Mouse (Mus musculus): ENCODE results near the gene Med1. TPM values are rescaled to one million over a fixed set of nuclear protein-coding genes. Genes with fewer than 3 reads are reported as not detected.

The Med1 gene
- polyA plus RNA-seq, 1 experiment = 18.0 TPM

GRCm38 (mm10) chr11:98142545-98142944, 50.5 kb downstream of the Med1 start:
- Histone ChIP-seq H3ac (ENCODE audit: control insufficient read depth, insufficient read length, low read depth) (no peak overlapping the region), H3K4me3 (ENCODE audit: insufficient read depth, poor library complexity, severe bottlenecking) (no peak overlapping the region), H3K27me3 (ENCODE audit: control insufficient read depth, insufficient read depth, insufficient read length) (no peaks in the 10 kb centered on the region), H3K79me3 (ENCODE audit: low read depth) (no peaks in the 10 kb centered on the region), H3K36me3 (ENCODE audit: control insufficient read depth, insufficient read depth) (no peaks in the 10 kb centered on the region), H3K79me2 (ENCODE audit: control insufficient read depth, insufficient read depth) (no peaks in the 10 kb centered on the region)
- TF ChIP-seq USF1 (IDR thresholded peaks at IDR 0.05; ENCODE audit: low read depth) = no peak
- TF ChIP-seq MAX (IDR thresholded peaks at IDR 0.05) = no peak
- no peak for TF ChIP-seq CEBPB (IDR thresholded peaks at IDR 0.05; ENCODE audit: low read depth)
- TF ChIP-seq FOSL1 (IDR thresholded peaks at IDR 0.05; ENCODE audit: insufficient read depth, low read length, poor library complexity, severe bottlenecking) = no peak
- no peak for TF ChIP-seq CTCF (IDR thresholded peaks at IDR 0.05; ENCODE audit: control insufficient read depth, insufficient read depth, insufficient read length)
- no peak for TF ChIP-seq MYOD1 (IDR thresholded peaks at IDR 0.05; ENCODE audit: control insufficient read depth, insufficient read length, low read depth)
- no peak for TF ChIP-seq MYOG (IDR thresholded peaks at IDR 0.05; ENCODE audit: control insufficient read depth, extremely low read depth, insufficient read length)

- H3K79me3 ChIP-seq (ENCODE audit: low read depth) = no peaks in the 10 kb centered on the region
- no peak overlapping the region for H3ac ChIP-seq (ENCODE audit: control insufficient read depth, insufficient read length, low read depth)
- H3K4me3 ChIP-seq (ENCODE audit: insufficient read depth, poor library complexity, severe bottlenecking) = no peak overlapping the region
- no peaks in the 10 kb centered on the region for H3K79me2 ChIP-seq (ENCODE audit: control insufficient read depth, insufficient read depth)
- no peaks in the 10 kb centered on the region for H3K36me3 ChIP-seq (ENCODE audit: control insufficient read depth, insufficient read depth)
- no peak for TF ChIP-seq MAX (IDR thresholded peaks at IDR 0.05)
- TF ChIP-seq MYOG (IDR thresholded peaks at IDR 0.05; ENCODE audit: control insufficient read depth, extremely low read depth, insufficient read length) = no peak
- TF ChIP-seq CTCF (IDR thresholded peaks at IDR 0.05; ENCODE audit: control insufficient read depth, insufficient read depth, insufficient read length) = no peak
- TF ChIP-seq MYOD1 (IDR thresholded peaks at IDR 0.05; ENCODE audit: control insufficient read depth, insufficient read length, low read depth) = no peak
- TF ChIP-seq CEBPB (IDR thresholded peaks at IDR 0.05; ENCODE audit: low read depth) = no peak
- no peak for TF ChIP-seq USF1 (IDR thresholded peaks at IDR 0.05; ENCODE audit: low read depth)
- no peak for TF ChIP-seq FOSL1 (IDR thresholded peaks at IDR 0.05; ENCODE audit: insufficient read depth, low read length, poor library complexity, severe bottlenecking)
- H3K27me3 ChIP-seq (ENCODE audit: control insufficient read depth, insufficient read depth, insufficient read length) = no peaks in the 10 kb centered on the region
Measured at GRCm38 (mm10) chr11:98138894-98139293, 54.2 kb downstream of the Med1 start.

- H3K79me3 ChIP-seq (ENCODE audit: low read depth) = no peaks in the 10 kb centered on the region
- H3ac ChIP-seq (ENCODE audit: control insufficient read depth, insufficient read length, low read depth) = no peak overlapping the region
- H3K27me3 ChIP-seq (ENCODE audit: control insufficient read depth, insufficient read depth, insufficient read length) = no peaks in the 10 kb centered on the region
- H3K4me3 ChIP-seq (ENCODE audit: insufficient read depth, poor library complexity, severe bottlenecking) = no peak overlapping the region
- no peaks in the 10 kb centered on the region for H3K36me3 ChIP-seq (ENCODE audit: control insufficient read depth, insufficient read depth)
- no peak for TF ChIP-seq FOSL1 (IDR thresholded peaks at IDR 0.05; ENCODE audit: insufficient read depth, low read length, poor library complexity, severe bottlenecking)
- TF ChIP-seq MYOG (IDR thresholded peaks at IDR 0.05; ENCODE audit: control insufficient read depth, extremely low read depth, insufficient read length) = no peak
- TF ChIP-seq MYOD1 (IDR thresholded peaks at IDR 0.05; ENCODE audit: control insufficient read depth, insufficient read length, low read depth) = no peak
- TF ChIP-seq USF1 (IDR thresholded peaks at IDR 0.05; ENCODE audit: low read depth) = no peak
- no peak for TF ChIP-seq CEBPB (IDR thresholded peaks at IDR 0.05; ENCODE audit: low read depth)
- TF ChIP-seq CTCF (IDR thresholded peaks at IDR 0.05; ENCODE audit: control insufficient read depth, insufficient read depth, insufficient read length) = no peak
- no peak for TF ChIP-seq MAX (IDR thresholded peaks at IDR 0.05)
- H3K79me2 ChIP-seq (ENCODE audit: control insufficient read depth, insufficient read depth) = no peaks in the 10 kb centered on the region
Measured at GRCm38 (mm10) chr11:98137836-98138235, 55.3 kb downstream of the Med1 start.

DNA sequence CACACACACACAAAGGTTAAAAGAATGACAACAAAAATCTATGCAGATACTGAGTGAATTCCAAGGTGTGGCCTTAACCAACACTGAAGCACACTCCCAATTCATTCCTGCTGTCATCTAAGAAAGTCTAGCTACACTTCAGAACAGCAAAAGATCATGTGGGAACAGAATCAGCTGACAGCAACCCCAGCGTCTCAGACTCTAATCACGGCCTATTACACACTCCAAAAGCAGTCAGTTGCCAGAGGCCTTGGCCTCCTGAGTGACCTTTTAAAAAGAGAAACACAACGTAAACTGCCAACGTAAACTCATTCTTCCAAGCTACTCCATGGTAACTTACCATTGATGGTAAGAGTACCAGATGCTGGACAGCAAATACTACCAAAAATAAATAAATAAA, 58.1 kb downstream of the Med1 start:
- H3K36me3 ChIP-seq (ENCODE audit: control insufficient read depth, insufficient read depth) = no peaks in the 10 kb centered on the region
- H3K79me3 ChIP-seq (ENCODE audit: low read depth) = no peaks in the 10 kb centered on the region
- TF ChIP-seq MAX (IDR thresholded peaks at IDR 0.05) = no peak
- H3ac ChIP-seq (ENCODE audit: control insufficient read depth, insufficient read length, low read depth) = no peak overlapping the region
- H3K27me3 ChIP-seq (ENCODE audit: control insufficient read depth, insufficient read depth, insufficient read length) = no peaks in the 10 kb centered on the region
- H3K79me2 ChIP-seq (ENCODE audit: control insufficient read depth, insufficient read depth) = no peaks in the 10 kb centered on the region
- no peak overlapping the region for H3K4me3 ChIP-seq (ENCODE audit: insufficient read depth, poor library complexity, severe bottlenecking)

DNA sequence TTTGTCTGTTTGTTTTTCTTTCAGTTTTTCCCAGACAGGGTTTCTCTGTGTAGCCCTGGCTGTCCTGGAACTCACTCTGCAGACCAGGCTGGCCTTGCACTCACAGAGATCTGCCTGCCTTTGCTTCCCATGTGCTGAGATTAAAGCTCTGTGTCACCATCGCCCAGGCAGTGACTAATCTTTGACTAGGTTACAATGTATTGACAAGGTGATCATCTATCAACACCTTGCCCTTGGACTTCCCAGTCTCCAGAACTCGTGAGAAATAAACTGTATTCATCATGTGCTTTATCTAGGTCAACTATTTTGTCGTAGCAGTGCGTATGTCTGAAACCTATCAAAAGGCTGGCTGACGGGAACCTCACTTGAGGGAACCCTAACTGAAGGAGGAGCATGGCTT, 69.7 kb downstream of the Med1 start:
- no peak for TF ChIP-seq CEBPB (IDR thresholded peaks at IDR 0.05; ENCODE audit: low read depth)
- TF ChIP-seq MYOD1 (IDR thresholded peaks at IDR 0.05; ENCODE audit: control insufficient read depth, insufficient read length, low read depth) = no peak
- no peak for TF ChIP-seq FOSL1 (IDR thresholded peaks at IDR 0.05; ENCODE audit: insufficient read depth, low read length, poor library complexity, severe bottlenecking)
- TF ChIP-seq MYOG (IDR thresholded peaks at IDR 0.05; ENCODE audit: control insufficient read depth, extremely low read depth, insufficient read length) = no peak
- no peak for TF ChIP-seq CTCF (IDR thresholded peaks at IDR 0.05; ENCODE audit: control insufficient read depth, insufficient read depth, insufficient read length)
- TF ChIP-seq USF1 (IDR thresholded peaks at IDR 0.05; ENCODE audit: low read depth) = no peak
- H3K27me3 ChIP-seq (ENCODE audit: control insufficient read depth, insufficient read depth, insufficient read length) = no peaks in the 10 kb centered on the region

DNA sequence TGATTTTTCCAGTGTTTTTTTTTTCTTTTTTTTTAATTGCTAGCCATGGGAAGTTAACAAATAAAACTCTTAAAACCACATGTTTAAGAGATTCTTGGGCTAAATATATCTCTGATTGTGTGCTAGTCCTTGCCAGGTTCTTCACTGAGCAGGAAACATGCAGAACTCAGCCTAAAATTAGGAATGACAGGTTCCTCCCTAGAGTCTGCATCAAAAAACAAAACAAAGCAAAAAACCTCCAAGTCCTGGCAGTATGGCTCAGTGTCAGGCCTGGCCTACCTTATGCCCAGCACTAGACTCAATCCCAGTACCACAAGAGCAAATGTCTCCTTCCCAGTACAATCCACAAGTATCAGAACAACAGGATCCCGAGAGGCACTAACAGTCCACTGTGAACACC, 78.7 kb downstream of the Med1 start:
- no peak overlapping the region for H3ac ChIP-seq (ENCODE audit: control insufficient read depth, insufficient read length, low read depth)
- no peaks in the 10 kb centered on the region for H3K79me2 ChIP-seq (ENCODE audit: control insufficient read depth, insufficient read depth)
- no peak overlapping the region for H3K4me3 ChIP-seq (ENCODE audit: insufficient read depth, poor library complexity, severe bottlenecking)
- TF ChIP-seq FOSL1 (IDR thresholded peaks at IDR 0.05; ENCODE audit: insufficient read depth, low read length, poor library complexity, severe bottlenecking) = no peak
- no peak for TF ChIP-seq MYOD1 (IDR thresholded peaks at IDR 0.05; ENCODE audit: control insufficient read depth, insufficient read length, low read depth)
- TF ChIP-seq CTCF (IDR thresholded peaks at IDR 0.05; ENCODE audit: control insufficient read depth, insufficient read depth, insufficient read length) = no peak
- H3K79me3 ChIP-seq (ENCODE audit: low read depth) = no peaks in the 10 kb centered on the region
- no peaks in the 10 kb centered on the region for H3K36me3 ChIP-seq (ENCODE audit: control insufficient read depth, insufficient read depth)
- H3K27me3 ChIP-seq (ENCODE audit: control insufficient read depth, insufficient read depth, insufficient read length) = no peaks in the 10 kb centered on the region

More for the DNA sequence above, 69.7 kb downstream of the Med1 start:
- no peak overlapping the region for H3K4me3 ChIP-seq (ENCODE audit: insufficient read depth, poor library complexity, severe bottlenecking)
- H3K36me3 ChIP-seq (ENCODE audit: control insufficient read depth, insufficient read depth) = no peaks in the 10 kb centered on the region
- H3K79me2 ChIP-seq (ENCODE audit: control insufficient read depth, insufficient read depth) = no peaks in the 10 kb centered on the region
- no peaks in the 10 kb centered on the region for H3K79me3 ChIP-seq (ENCODE audit: low read depth)
- H3ac ChIP-seq (ENCODE audit: control insufficient read depth, insufficient read length, low read depth) = no peak overlapping the region
